Mouse (Mus musculus) heart, postnatal 36 days (tissue): ENCODE measurements around the gene Fam155a. TPM values are rescaled to one million over a fixed set of nuclear protein-coding genes. Genes with fewer than 3 reads are reported as not detected.

ENCODE experiments used
- DNase-seq, 2 experiments: peaks; one replicate each; pipeline ENCODE4 v3.0.0; 2021 to 2022
- intact Hi-C: fragments of 180-260 bp; cut with DNase I; formaldehyde crosslinking; loops from one replicate; pipeline ENCODE4 v1.15.1; 2025
- total RNA-seq, 2 experiments: library from RNA; stranded (reverse); gene quantifications; 2 replicates each; pipeline ENCODE4 v1.2.3; 2021

Gene Fam155a
- total RNA-seq, 2 experiments from 2014 or later = not detected

DNA sequence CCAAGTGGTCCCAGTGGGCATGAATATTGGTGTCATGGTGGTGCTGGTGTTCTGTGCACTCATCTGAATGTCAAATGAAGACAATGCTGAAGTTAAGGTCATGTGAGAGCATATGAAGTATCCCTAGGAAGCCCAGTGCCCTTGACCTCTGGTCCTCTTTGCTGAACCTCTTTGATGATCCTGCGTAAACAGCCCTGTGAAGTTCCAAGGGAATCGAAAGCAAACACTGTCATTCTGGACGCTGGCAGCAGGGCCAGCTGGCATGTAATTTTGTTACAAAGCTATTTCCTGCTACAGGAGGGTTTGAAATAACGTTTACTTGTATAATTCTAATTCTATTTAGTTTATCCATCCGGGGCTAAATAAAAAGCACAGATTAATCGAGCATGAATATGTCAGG is 270.2 kb downstream of the Fam155a start:
- no peak for DNase-seq
- intact Hi-C loops = no loop called here

DNA sequence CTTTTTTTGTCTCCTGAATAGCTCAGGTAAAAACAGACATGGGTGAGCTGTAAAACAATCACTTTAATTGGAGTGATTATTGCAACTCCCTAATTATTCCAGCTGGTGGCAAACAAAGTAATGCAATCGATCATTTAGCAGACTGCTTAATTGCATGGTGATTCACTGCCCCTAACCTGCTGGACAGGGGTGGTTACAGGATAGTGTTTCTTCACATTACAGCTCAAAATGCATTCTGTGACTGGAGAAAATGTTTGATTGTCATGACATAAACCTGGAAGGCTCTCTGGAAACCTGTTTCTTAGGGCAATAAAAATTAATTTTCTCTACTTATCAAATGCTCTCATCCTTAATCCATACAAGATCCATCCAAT is 276.7 kb downstream of the Fam155a start:
- DNase-seq = no peak
- intact Hi-C loops = no loop called here

DNA sequence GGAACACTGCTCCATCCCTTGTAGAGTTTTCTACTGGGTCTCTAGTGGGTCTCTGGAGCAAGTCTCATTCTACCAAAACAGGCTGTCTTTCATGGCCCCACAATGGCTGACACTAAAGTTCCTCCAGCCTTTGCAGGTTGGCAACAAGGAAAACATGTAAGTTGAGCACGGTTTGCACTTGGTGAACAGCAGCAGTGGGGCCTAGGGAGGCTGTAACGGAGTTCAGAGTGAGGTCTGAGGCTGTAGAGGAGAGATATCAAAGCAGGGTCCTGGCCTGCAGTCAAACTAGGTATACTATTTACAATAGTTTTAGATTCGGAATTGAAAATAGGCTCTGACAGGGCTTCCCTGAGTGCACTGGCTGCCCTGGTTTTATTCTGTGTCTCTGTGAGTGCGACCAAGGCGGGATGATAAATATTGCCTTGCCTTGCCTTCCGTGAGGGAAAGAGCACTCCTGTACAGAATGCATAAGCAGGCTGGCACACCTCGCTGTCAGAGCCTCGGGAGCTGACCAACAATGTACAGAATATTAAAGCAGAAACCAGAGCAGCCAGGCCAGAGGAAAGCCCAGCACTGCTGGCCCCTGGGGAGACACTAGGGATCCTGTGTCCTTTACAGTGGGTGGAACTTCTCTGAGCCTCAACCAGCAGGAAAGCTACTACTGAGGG is 277.3 kb downstream of the Fam155a start:
- DNase-seq = no peak
- intact Hi-C loops = no loop called here

- DNase-seq = no peak
- intact Hi-C loops = no loop called here
Observed at GRCm38 (mm10) chr8:9482565-9482964, 288.4 kb downstream of the Fam155a start.

GRCm38 (mm10) chr8:9471290-9471689 is 299.7 kb downstream of the Fam155a start:
- no peak for DNase-seq
- intact Hi-C loops = no loop called here

GRCm38 (mm10) chr8:9470114-9470513 is 300.8 kb downstream of the Fam155a start:
- DNase-seq = no peak
- intact Hi-C loops = no loop called here

GRCm38 (mm10) chr8:9461111-9461510 is 309.9 kb downstream of the Fam155a start:
- intact Hi-C loops = no loop called here
- DNase-seq = no peak

DNA sequence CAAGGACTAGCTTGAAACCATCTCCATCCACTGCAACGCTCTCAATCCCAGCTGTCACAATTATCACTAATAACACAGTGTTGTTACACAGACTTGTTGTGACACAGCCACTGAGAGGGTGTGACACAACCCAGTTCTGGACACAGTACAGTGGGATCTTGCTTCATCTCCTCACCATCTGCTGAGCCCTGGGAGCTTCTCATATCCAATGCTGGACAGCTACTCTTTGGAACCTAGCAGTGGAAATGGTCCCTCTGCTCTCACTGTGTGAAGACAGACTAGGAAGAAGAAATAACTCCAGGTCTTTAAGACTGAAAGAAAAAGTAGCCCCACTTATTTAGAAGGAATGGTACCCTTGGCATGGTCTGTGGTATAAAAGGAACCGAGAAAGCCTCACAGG is 310.3 kb downstream of the Fam155a start:
- DNase-seq = no peak
- intact Hi-C loops = no loop called here

- no peak for DNase-seq
- intact Hi-C loops = no loop called here
Observed at GRCm38 (mm10) chr8:9458614-9459013, 312.3 kb downstream of the Fam155a start.

GRCm38 (mm10) chr8:9455138-9455537 is 315.8 kb downstream of the Fam155a start:
- intact Hi-C loops = no loop called here
- DNase-seq = no peak

DNA sequence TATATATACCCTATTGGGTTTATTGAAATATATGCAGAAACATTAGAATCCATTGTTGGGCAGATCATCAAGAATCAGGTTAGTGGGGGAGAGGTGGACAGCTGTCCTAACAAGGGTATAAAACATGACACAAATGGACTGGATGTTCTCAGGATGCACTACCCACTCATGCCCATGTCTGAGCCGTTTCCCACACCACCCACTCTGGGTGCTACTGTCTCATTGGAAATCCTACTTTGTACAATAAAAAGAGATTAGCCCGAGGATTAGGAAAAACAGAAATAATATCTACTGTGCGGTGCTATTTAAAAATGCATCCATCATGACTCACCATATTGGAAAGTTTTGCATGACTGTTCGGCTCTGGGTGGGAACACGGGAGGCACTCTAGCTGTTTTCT is 317.2 kb downstream of the Fam155a start:
- intact Hi-C loops = no loop called here
- DNase-seq = no peak

- no peak for DNase-seq
- intact Hi-C loops = no loop called here
Observed at GRCm38 (mm10) chr8:9451543-9451942, 319.4 kb downstream of the Fam155a start.

GRCm38 (mm10) chr8:9448613-9449012 is 322.3 kb downstream of the Fam155a start:
- intact Hi-C loops = no loop called here
- no peak for DNase-seq

DNA sequence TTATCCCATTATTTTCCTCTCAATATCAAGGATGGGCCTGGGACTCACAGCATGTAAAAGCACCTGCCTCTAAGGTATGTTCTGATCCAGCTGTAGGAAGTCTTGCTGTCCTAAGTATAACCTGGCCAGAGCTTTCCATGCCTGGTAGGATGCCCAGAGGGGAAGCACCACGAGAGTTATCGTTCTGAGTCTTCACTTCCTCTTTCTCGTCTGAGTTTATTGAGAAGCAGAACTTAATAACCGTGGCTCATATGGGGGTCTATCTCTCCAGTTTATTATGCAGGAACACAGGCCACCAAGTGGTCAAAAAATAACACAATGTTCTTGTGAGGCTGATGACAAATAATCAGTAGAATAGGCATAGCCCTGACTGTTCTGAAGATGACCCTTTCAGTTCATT is 333.1 kb downstream of the Fam155a start:
- intact Hi-C loops = no loop called here
- DNase-seq = no peak

DNA sequence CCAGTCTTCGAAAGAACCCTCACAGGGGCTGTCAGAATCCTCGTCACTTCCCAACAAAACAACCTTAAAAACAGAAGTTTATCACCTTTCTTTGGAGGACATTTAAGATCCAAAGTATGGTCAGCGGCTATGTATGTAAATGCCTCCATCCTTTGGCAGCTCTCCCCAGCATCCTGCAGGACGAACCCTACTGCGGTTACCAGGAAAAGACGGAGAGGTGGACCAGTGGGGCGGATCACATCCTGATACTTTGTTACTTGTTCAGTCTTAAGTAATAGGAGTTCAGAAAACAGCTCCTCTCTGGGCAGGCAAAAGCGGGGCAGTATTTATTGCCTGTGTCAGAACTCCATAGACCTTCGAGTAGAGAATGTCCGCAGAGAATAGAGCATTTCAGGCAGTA is 335.5 kb downstream of the Fam155a start:
- no peak for DNase-seq
- intact Hi-C loops = no loop called here

DNA sequence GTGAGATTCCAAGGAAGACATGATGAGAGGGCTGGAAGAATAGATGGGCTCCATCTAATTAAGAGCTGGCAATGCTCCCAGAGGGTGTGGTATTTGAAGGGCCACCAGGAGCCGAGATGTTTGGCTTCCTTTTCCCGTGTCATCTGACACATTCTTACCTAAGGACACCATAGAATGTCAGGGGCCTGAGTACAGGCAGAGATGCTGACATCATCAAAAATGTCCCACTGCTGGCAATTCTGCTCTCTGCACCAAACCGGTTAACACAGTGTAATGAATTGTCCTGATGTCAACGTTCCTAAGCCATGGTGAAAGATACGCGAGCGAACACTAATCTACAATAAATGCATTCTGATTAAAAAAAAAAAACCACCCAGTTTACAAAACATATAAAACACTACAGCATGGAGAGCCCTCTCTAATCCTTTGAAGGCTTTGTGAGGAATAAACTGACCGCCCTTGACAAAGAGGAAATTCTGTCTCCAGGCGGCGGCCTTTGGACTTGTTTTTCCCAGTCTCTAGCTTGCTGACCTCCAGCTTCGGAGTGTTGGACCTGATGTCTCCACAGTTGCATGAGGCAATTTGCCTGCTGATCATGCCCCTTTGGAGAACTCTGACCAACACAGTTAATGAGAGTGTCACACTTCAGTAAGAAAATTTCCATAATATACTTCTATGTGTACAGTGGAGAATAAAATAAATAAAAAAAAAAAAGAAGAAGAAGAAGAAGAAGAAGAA is 338.2 kb downstream of the Fam155a start:
- DNase-seq = no peak
- intact Hi-C loops = no loop called here

GRCm38 (mm10) chr8:9428846-9429245 is 342.1 kb downstream of the Fam155a start:
- intact Hi-C loops = no loop called here
- DNase-seq = no peak

GRCm38 (mm10) chr8:9424069-9424468 is 346.9 kb downstream of the Fam155a start:
- no peak for DNase-seq

GRCm38 (mm10) chr8:9423590-9423989 is 347.4 kb downstream of the Fam155a start:
- intact Hi-C loops = no loop called here
- no peak for DNase-seq

More at GRCm38 (mm10) chr8:9424069-9424468, 346.9 kb downstream of the Fam155a start:
- intact Hi-C loops = no loop called here

GRCm38 (mm10) chr8:9423184-9423583 is 347.8 kb downstream of the Fam155a start:
- DNase-seq = no peak
- intact Hi-C loops = no loop called here

DNA sequence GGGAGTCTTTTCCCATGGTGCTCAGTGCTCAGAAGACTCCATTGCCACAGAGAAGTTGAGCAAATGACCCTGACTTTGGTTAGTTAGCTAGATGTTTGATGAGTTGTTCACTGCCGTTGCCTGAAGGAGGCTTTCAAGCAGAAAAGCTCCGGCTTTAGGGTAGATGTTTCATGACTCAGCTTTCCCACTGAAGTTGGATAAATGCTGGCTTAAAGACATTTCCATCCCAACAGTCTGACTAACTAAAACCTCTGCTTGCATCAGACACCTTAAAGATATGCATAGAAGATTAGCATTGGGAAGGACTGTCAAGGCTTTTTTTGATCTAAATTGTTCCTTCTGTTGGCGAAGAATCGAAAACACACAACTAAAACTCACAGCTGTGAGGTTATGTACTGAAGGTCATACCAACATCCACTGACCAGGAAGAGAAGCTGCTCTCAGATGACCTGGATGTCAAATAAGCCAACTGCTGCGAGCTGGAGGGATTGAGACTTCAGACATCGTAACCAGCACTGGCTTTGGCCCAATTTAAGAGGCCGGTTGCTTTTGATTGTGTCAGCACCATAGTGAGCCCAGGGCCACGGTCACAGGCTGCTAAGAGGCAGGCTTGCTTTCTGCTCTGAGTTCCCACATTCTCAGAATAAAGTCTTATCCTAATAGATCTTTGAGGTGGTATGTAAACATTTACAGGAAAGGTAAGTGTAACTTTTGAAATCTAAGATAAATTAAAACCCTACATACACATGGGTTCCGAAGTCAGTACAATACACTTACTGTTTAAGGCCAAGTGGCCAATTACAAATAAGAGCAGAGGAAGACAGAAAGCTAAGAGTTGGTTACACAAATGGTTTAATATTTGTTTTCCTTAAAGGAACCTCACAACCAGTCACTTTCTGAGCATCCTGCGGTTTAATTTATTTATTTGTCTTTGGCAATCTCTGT is 351.8 kb downstream of the Fam155a start:
- intact Hi-C loops = no loop called here
- DNase-seq = no peak
